Mouse (Mus musculus): ENCODE results near the gene Gm17657.

- TF ChIP-seq POLR2A (IDR thresholded peaks at IDR 0.05; ENCODE audit: low read depth, low read length) (no peak), CTCF (IDR thresholded peaks at IDR 0.05; ENCODE audit: extremely low read depth, insufficient read depth, insufficient read length, insufficient replicate concordance) (no peak)
Measured at GRCm38 (mm10) chr17:29484431-29484830, 65.0 kb downstream of the Gm17657 start.

Data from spleen, adult 2 months (tissue).